Mouse (Mus musculus): Measurements from ENCODE around the gene Lrrc25.
"Not testable (repeated sequence)": the region's sequence is repeated elsewhere in the genome, so short reads cannot be mapped to it uniquely, and the experiment has no call there.

Gene Lrrc25

GRCm38 (mm10) chr8:70615894-70616293 is at the start of gene Lrrc25:
TSS of gene Lrrc25 (plus strand) at chr8:70616155.
- DNase-seq (ENCODE audit: low spot score in 2 of 2): no peak

GRCm38 (mm10) chr8:70570360-70570759 is 45.6 kb upstream of the Lrrc25 start:
- DNase-seq (ENCODE audit: low spot score in 2 of 2): no peak

- DNase-seq (ENCODE audit: low spot score in 2 of 2): no peak
Observed at GRCm38 (mm10) chr8:70570990-70571389, 45.0 kb upstream of the Lrrc25 start.

- no peak for DNase-seq (ENCODE audit: low spot score in 2 of 2)
Observed at GRCm38 (mm10) chr8:70574302-70574701, 41.7 kb upstream of the Lrrc25 start.

- DNase-seq (ENCODE audit: low spot score in 2 of 2): no peak
Observed at GRCm38 (mm10) chr8:70574915-70575314, 41.0 kb upstream of the Lrrc25 start.

GRCm38 (mm10) chr8:70577207-70577606 is 38.7 kb upstream of the Lrrc25 start:
- no peak for DNase-seq (ENCODE audit: low spot score in 2 of 2)

- no peak for DNase-seq (ENCODE audit: low spot score in 2 of 2)
Observed at GRCm38 (mm10) chr8:70583476-70584387, 32.2 kb upstream of the Lrrc25 start.

- DNase-seq (ENCODE audit: low spot score in 2 of 2): no peak
Observed at GRCm38 (mm10) chr8:70584606-70585257, 31.2 kb upstream of the Lrrc25 start.

- DNase-seq (ENCODE audit: low spot score in 2 of 2): peak in 1 of 2 experiments; percentile 45
Observed at GRCm38 (mm10) chr8:70585258-70585652, 30.7 kb upstream of the Lrrc25 start.

- DNase-seq (ENCODE audit: low spot score in 2 of 2): not testable (repeated sequence)
Observed at GRCm38 (mm10) chr8:70587955-70588354, 28.0 kb upstream of the Lrrc25 start.

- DNase-seq (ENCODE audit: low spot score in 2 of 2): no peak
Observed at GRCm38 (mm10) chr8:70591569-70591968, 24.4 kb upstream of the Lrrc25 start.

- DNase-seq (ENCODE audit: low spot score in 2 of 2): no peak
Observed at GRCm38 (mm10) chr8:70593173-70593572, 22.8 kb upstream of the Lrrc25 start.

GRCm38 (mm10) chr8:70593961-70594609 is 21.9 kb upstream of the Lrrc25 start, which contains the start of gene Isyna1:
TSS of gene Isyna1 (plus strand) at chr8:70594373.
- DNase-seq (ENCODE audit: low spot score in 2 of 2): peak; percentile 62 to 76

- peak in 1 of 2 experiments; percentile 31 for DNase-seq (ENCODE audit: low spot score in 2 of 2)
Observed at GRCm38 (mm10) chr8:70594621-70595564, 21.1 kb upstream of the Lrrc25 start.

GRCm38 (mm10) chr8:70595811-70596210 is 20.1 kb upstream of the Lrrc25 start:
- no peak for DNase-seq (ENCODE audit: low spot score in 2 of 2)

GRCm38 (mm10) chr8:70596216-70596615 is 19.7 kb upstream of the Lrrc25 start:
- DNase-seq (ENCODE audit: low spot score in 2 of 2): no peak

- DNase-seq (ENCODE audit: low spot score in 2 of 2): peak in 1 of 2 experiments; percentile 36
Observed at GRCm38 (mm10) chr8:70596775-70597416, 19.1 kb upstream of the Lrrc25 start.

GRCm38 (mm10) chr8:70597417-70598272 is 18.3 kb upstream of the Lrrc25 start:
- DNase-seq (ENCODE audit: low spot score in 2 of 2): no peak

- DNase-seq (ENCODE audit: low spot score in 2 of 2): peak; percentile 78
Observed at GRCm38 (mm10) chr8:70598283-70598682, 17.7 kb upstream of the Lrrc25 start.

GRCm38 (mm10) chr8:70598722-70599121 is 17.2 kb upstream of the Lrrc25 start:
- DNase-seq (ENCODE audit: low spot score in 2 of 2): peak in 1 of 2 experiments; percentile 34
